Mouse (Mus musculus) kidney, adult 2 months (tissue): Measurements from ENCODE around the gene Pepd. TPM values are rescaled to one million over a fixed set of nuclear protein-coding genes. Genes with fewer than 3 reads are reported as not detected.
A peak's percentile ranks its signal among the peaks of the same experiment; 100 is the strongest.

Source experiments
- DNase-seq: peaks from one replicate; pipeline ENCODE4 v3.0.0; 2021
- H3K27ac ChIP-seq: fragments of 200-500 bp; 2 replicates; pipeline ENCODE4 v1.5.1; 2012; ENCODE audit warnings: low read depth, low read length, control low read depth, inconsistent platforms; ENCODE audit not compliant: insufficient read depth
- H3K27me3 ChIP-seq: fragments of 200-500 bp; replicated peaks from 2 replicates; pipeline ENCODE4 v1.6.1; 2012; ENCODE audit warnings: mild to moderate bottlenecking, moderate library complexity, low read length, inconsistent platforms; ENCODE audit not compliant: control insufficient read depth, insufficient read depth
- H3K36me3 ChIP-seq: fragments of 200-500 bp; 2 replicates; pipeline ENCODE4 v1.6.1; 2012; ENCODE audit warnings: mild to moderate bottlenecking, moderate library complexity, low read length, inconsistent platforms; ENCODE audit not compliant: control insufficient read depth, insufficient read depth
- H3K4me1 ChIP-seq: fragments of 200-500 bp; 2 replicates; pipeline ENCODE4 v1.6.1; 2011; ENCODE audit warnings: low read length; ENCODE audit not compliant: control insufficient read depth, insufficient read depth
- H3K4me3 ChIP-seq: fragments of 200-500 bp; 2 replicates; pipeline ENCODE4 v1.5.1; 2011; ENCODE audit warnings: mild to moderate bottlenecking, low read depth, low read length, control low read depth; ENCODE audit not compliant: insufficient read depth
- CTCF ChIP-seq: fragments of 200-500 bp; conservative IDR thresholded peaks from 2 replicates; pipeline ENCODE4 v1.5.1; 2011; ENCODE audit warnings: low read depth, mild to moderate bottlenecking, control low read depth, low read length, moderate library complexity, mixed read lengths; ENCODE audit not compliant: insufficient read depth, insufficient read length
- POLR2A ChIP-seq: fragments of 200-500 bp; IDR thresholded peaks from one replicate; pipeline ENCODE4 v1.6.1; 2011; ENCODE audit warnings: low read depth, low read length, control low read depth
- WGBS: fragments of 180-500 bp; shearing (Covaris S2); methylation state at CpG from one replicate; pipeline ENCODE4 v1.1.7; 2018; 5-methylcytosine and 5-hydroxymethylcytosine counted together
- polyA plus RNA-seq: library from polyadenylated mRNA; depleted of rRNA; stranded (reverse); fragments of >200 nt; gene quantifications from 2 replicates; pipeline ENCODE4 v1.2.3, GENCODE M21; 2012; rRNA removed

Pepd gene
- 299 and 326 TPM in 2 replicates for polyA plus RNA-seq

GRCm38 (mm10) chr7:34911919-34912897 lies at the start of gene Pepd:
Gene Pepd, plus strand, starts transcription at chr7:34912379.
- TF ChIP-seq CTCF (no peak), POLR2A (peak; percentile 87)
- DNase-seq = peak; percentile 94
- H3K27me3 ChIP-seq = no peaks in the 10 kb centered on the region
- peak within 1 kb of the TSS; percentile 74 for H3K27ac ChIP-seq
- peak within 1 kb of the TSS; percentile 97 for H3K4me3 ChIP-seq
- WGBS = 5% methylated on average over 44 of the region's 44 CpGs
- H3K4me1 ChIP-seq = peaks cover 39% of the 10 kb centered on the region; the same call in 1 of the 2 replicates
- H3K36me3 ChIP-seq = no peaks in the 10 kb centered on the region

- H3K4me3 ChIP-seq = no peak overlapping the region
- 53% methylated on average over 6 of the region's 6 CpGs for WGBS
- H3K36me3 ChIP-seq = no peaks in the 10 kb centered on the region
- DNase-seq = no peak
- H3K27ac ChIP-seq = no peak overlapping the region
- no peak for TF ChIP-seq POLR2A
- TF ChIP-seq CTCF = no peak
- H3K27me3 ChIP-seq = no peaks in the 10 kb centered on the region
- no peaks in the 10 kb centered on the region for H3K4me1 ChIP-seq
Measured at GRCm38 (mm10) chr7:34867289-34867688, 44.9 kb upstream of the Pepd start.

- H3K4me3 ChIP-seq = no peak overlapping the region
- H3K27ac ChIP-seq = no peak overlapping the region
- no peak for DNase-seq
- no peaks in the 10 kb centered on the region for H3K27me3 ChIP-seq
- H3K4me1 ChIP-seq = no peaks in the 10 kb centered on the region
- TF ChIP-seq POLR2A (no peak), CTCF (no peak)
- 76% methylated on average over 13 of the region's 13 CpGs for WGBS
- no peaks in the 10 kb centered on the region for H3K36me3 ChIP-seq
Measured at GRCm38 (mm10) chr7:34869693-34870092, 42.5 kb upstream of the Pepd start.

- no peaks in the 10 kb centered on the region for H3K4me1 ChIP-seq
- no peak overlapping the region for H3K4me3 ChIP-seq
- DNase-seq = peak; percentile 72
- H3K27me3 ChIP-seq = no peaks in the 10 kb centered on the region
- TF ChIP-seq POLR2A (no peak), CTCF (peak; percentile 60)
- 60% methylated on average over 7 of the region's 7 CpGs for WGBS
- no peak overlapping the region for H3K27ac ChIP-seq
- H3K36me3 ChIP-seq = no peaks in the 10 kb centered on the region
Measured at GRCm38 (mm10) chr7:34876787-34877186, 35.4 kb upstream of the Pepd start.

- DNase-seq = no peak
- Histone ChIP-seq H3K27me3 (no peaks in the 10 kb centered on the region), H3K4me3 (no peak overlapping the region), H3K36me3 (no peaks in the 10 kb centered on the region), H3K27ac (no peak overlapping the region), H3K4me1 (no peaks in the 10 kb centered on the region)
- TF ChIP-seq POLR2A (no peak), CTCF (no peak)
- 74% methylated on average over 7 of the region's 7 CpGs for WGBS
Measured at GRCm38 (mm10) chr7:34877820-34878219, 34.4 kb upstream of the Pepd start.

GRCm38 (mm10) chr7:34888441-34888840 lies 23.7 kb upstream of the Pepd start:
- no peak for DNase-seq
- no peak for TF ChIP-seq POLR2A
- no peak for TF ChIP-seq CTCF
- 88% methylated on average over 6 of the region's 6 CpGs for WGBS
- Histone ChIP-seq H3K4me3 (no peak overlapping the region), H3K4me1 (peaks cover 3% of the 10 kb centered on the region; the same call in 1 of the 2 replicates), H3K36me3 (no peaks in the 10 kb centered on the region), H3K27me3 (no peaks in the 10 kb centered on the region), H3K27ac (no peak overlapping the region)

GRCm38 (mm10) chr7:34888891-34889290 lies 23.3 kb upstream of the Pepd start:
- TF ChIP-seq POLR2A (no peak), CTCF (no peak)
- 83% methylated on average over 12 of the region's 12 CpGs for WGBS
- no peaks in the 10 kb centered on the region for H3K36me3 ChIP-seq
- no peak overlapping the region for H3K27ac ChIP-seq
- H3K4me3 ChIP-seq = no peak overlapping the region
- H3K4me1 ChIP-seq = peaks cover 3% of the 10 kb centered on the region; the same call in 1 of the 2 replicates
- no peaks in the 10 kb centered on the region for H3K27me3 ChIP-seq
- no peak for DNase-seq
